Mouse (Mus musculus): Measurements from ENCODE around the gene Ankle1. TPM values are rescaled to one million over a fixed set of nuclear protein-coding genes. Genes with fewer than 3 reads are reported as not detected.

Ankle1 gene
- polyA plus RNA-seq, 1 experiment from 2014 or later: 52.9 TPM

DNA sequence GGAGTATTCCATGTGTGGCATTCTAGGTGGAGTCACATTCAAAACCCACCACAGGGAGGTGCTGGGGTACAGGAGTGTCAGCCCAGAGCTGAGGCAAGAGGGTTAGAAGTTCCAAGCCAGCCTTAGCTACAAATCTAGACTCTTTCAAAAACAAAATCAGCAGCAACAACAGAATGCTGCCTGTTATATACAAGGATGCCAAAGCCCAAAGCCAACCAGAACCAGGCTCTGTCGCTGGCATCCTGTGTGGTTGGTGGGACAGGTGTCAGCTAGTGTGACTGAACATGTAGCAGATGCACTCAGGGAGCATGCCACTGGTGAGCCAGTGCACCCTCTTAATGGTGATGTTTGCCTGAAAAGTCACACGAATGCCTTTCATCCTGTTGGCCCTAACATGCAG is 5.0 kb upstream of the Ankle1 start:
- no peak overlapping the region for H3K4me3 ChIP-seq (ENCODE audit: low read depth, low read length)
- H3K27me3 ChIP-seq (replicated peaks; ENCODE audit: control insufficient read depth, insufficient read depth, low read length): no peaks in the 10 kb centered on the region
- ATAC-seq (replicated peaks; ENCODE audit: low FRiP score) (no peak), DNase-seq (ENCODE audit: low spot score) (no peak)
- no peak overlapping the region for H3K27ac ChIP-seq (ENCODE audit: low read depth, low read length)
- peaks cover 12% of the 10 kb centered on the region for H3K4me1 ChIP-seq (replicated peaks; ENCODE audit: control insufficient read depth, insufficient read depth, low read length)
- WGBS: 89% methylated on average over 2 of the region's 2 CpGs
- H3K4me2 ChIP-seq: no peak overlapping the region
- peaks cover 15% of the 10 kb centered on the region for H3K36me3 ChIP-seq (ENCODE audit: control insufficient read depth, insufficient read depth, low read length)
- no peaks in the 10 kb centered on the region for H3K9me3 ChIP-seq (ENCODE audit: control insufficient read depth, low read length)
- no peak overlapping the region for H3K9ac ChIP-seq (ENCODE audit: low read depth, low read length)

DNA sequence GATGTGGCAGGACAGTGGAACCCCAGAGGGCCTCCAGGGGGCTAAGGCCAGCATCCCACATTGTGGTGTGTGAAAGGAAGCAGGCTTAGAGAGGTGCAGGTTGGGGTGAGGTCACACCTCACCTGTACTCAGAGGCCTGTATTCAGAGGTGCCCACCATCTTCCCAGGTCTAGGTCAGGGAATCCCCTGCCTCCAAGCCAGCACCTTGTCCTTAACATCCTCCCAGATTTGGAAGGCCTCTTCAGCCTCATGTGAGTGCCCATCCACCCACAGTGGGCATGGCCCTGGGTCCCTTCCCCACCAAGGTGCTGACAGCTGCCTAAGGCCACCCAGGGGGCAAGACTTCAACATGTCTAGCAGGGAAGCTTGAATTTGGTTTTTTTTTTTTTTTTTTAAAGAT is 4.4 kb upstream of the Ankle1 start:
- Histone ChIP-seq H3K9ac (ENCODE audit: low read depth, low read length) (no peak overlapping the region), H3K4me2 (no peak overlapping the region), H3K4me3 (ENCODE audit: low read depth, low read length) (no peak overlapping the region), H3K36me3 (ENCODE audit: control insufficient read depth, insufficient read depth, low read length) (peaks cover 15% of the 10 kb centered on the region), H3K4me1 (replicated peaks; ENCODE audit: control insufficient read depth, insufficient read depth, low read length) (peaks cover 9% of the 10 kb centered on the region), H3K9me3 (ENCODE audit: control insufficient read depth, low read length) (no peaks in the 10 kb centered on the region), H3K27me3 (replicated peaks; ENCODE audit: control insufficient read depth, insufficient read depth, low read length) (no peaks in the 10 kb centered on the region), H3K27ac (ENCODE audit: low read depth, low read length) (no peak overlapping the region)
- no peak for DNase-seq (ENCODE audit: low spot score)
- ATAC-seq (replicated peaks; ENCODE audit: low FRiP score): no peak

DNA sequence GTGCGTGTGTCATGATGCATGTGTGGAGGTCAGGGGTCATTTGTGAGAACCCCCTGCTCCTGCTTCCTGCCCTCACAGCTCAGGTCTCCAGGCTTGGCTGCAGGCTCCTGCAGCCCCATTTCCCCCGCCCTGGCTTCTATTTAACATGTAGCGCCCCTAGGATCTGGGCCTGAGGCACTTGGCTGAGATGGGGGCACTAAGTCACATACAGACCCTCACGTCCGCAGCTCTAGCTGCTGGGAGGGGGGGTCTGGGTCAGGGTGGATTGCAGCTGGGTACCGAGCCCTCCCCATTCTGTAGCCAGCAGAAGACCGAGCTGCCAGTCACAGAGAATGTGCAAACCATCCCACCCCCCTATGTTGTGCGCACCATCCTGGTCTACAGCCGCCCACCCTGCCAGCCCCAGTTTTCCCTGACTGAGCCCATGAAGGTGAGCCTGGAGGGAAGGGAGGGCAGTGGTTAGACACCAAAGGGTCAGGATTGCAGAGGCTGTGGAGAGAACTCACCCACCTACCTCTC is 3.3 kb upstream of the Ankle1 start:
- DNase-seq (ENCODE audit: low spot score): peak; percentile 30
- H3K9ac ChIP-seq (ENCODE audit: low read depth, low read length): no peak overlapping the region
- H3K36me3 ChIP-seq (ENCODE audit: control insufficient read depth, insufficient read depth, low read length): peaks cover 19% of the 10 kb centered on the region
- no peak for ATAC-seq (replicated peaks; ENCODE audit: low FRiP score)
- no peak overlapping the region for H3K4me2 ChIP-seq
- H3K9me3 ChIP-seq (ENCODE audit: control insufficient read depth, low read length): no peaks in the 10 kb centered on the region
- peaks cover 12% of the 10 kb centered on the region for H3K4me1 ChIP-seq (replicated peaks; ENCODE audit: control insufficient read depth, insufficient read depth, low read length)
- 90% methylated on average over 9 of the region's 9 CpGs for WGBS
- no peaks in the 10 kb centered on the region for H3K27me3 ChIP-seq (replicated peaks; ENCODE audit: control insufficient read depth, insufficient read depth, low read length)
- no peak overlapping the region for H3K27ac ChIP-seq (ENCODE audit: low read depth, low read length)
- H3K4me3 ChIP-seq (ENCODE audit: low read depth, low read length): no peak overlapping the region

DNA sequence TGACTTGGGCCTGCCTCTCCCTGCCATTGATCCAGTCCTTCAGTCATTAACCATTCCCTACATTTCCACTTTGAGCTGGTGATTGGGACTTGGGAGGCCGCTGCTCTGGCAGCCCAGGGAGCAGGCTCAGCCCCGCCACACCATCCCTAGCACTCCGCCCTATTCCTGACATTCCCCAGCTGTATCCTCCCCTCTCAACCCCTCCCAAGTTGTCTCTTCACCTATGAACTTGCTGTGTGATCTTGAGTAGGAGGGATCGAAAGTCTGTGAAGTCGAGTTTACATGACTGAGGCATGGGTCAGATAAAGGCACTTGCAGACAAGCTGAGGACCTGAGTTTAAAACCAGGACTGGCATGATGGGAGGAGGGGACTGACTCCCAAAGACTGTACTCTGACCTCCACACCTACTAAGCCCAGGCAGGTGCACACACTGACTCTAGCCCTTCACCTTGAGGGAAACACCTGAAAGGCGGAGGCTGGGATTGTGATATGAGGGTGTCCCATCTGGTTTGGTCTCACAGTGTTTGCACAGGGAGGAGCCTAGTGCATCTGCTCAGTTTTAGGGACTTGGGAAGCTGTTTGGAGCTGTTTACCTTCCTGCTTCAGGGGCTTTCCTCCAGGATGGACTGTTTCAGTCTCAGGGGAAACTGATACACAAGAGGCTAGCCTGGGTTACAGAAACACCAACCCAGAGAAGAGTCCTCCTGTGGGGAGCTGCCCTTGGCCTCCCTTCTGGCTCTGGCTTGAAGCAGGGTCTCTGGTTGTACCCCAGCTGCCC is 2.5 kb upstream of the Ankle1 start:
- no peak for ATAC-seq (replicated peaks; ENCODE audit: low FRiP score)
- Histone ChIP-seq H3K27me3 (replicated peaks; ENCODE audit: control insufficient read depth, insufficient read depth, low read length) (no peaks in the 10 kb centered on the region), H3K4me1 (replicated peaks; ENCODE audit: control insufficient read depth, insufficient read depth, low read length) (peaks cover 8% of the 10 kb centered on the region), H3K27ac (ENCODE audit: low read depth, low read length) (no peak overlapping the region), H3K9me3 (ENCODE audit: control insufficient read depth, low read length) (no peaks in the 10 kb centered on the region), H3K9ac (ENCODE audit: low read depth, low read length) (0 out of 2 replicates have a peak overlapping the region, but pooled peaks have one; percentile 26), H3K4me3 (ENCODE audit: low read depth, low read length) (no peak overlapping the region), H3K36me3 (ENCODE audit: control insufficient read depth, insufficient read depth, low read length) (peaks cover 25% of the 10 kb centered on the region), H3K4me2 (no peak overlapping the region)
- DNase-seq (ENCODE audit: low spot score): no peak
- 79% methylated on average over 6 of the region's 6 CpGs for WGBS

DNA sequence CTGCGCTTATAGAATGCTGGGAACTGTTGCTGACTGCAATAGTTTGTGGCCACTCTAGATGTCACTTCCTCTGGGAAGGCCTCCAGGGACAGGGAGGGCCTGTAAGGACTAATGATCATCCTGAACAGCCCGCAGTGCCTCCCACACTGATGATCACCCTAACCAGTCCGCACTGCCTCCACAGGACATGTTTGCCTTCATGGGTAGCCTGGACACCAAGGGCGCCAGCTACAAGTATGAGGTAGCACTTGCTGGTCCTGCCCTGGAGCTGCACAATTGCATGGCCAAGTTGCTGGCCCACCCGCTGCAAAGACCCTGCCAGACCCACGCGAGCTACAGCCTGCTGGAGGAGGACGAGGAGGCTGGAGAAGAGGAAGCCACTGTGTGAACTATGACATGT is 1.8 kb upstream of the Ankle1 start:
- ATAC-seq (replicated peaks; ENCODE audit: low FRiP score) (no peak), DNase-seq (ENCODE audit: low spot score) (peak; percentile 28)
- WGBS: 82% methylated on average over 8 of the region's 8 CpGs
- no peaks in the 10 kb centered on the region for H3K9me3 ChIP-seq (ENCODE audit: control insufficient read depth, low read length)
- no peak overlapping the region for H3K27ac ChIP-seq (ENCODE audit: low read depth, low read length)
- no peak overlapping the region for H3K4me3 ChIP-seq (ENCODE audit: low read depth, low read length)
- no peaks in the 10 kb centered on the region for H3K27me3 ChIP-seq (replicated peaks; ENCODE audit: control insufficient read depth, insufficient read depth, low read length)
- peaks cover 8% of the 10 kb centered on the region for H3K4me1 ChIP-seq (replicated peaks; ENCODE audit: control insufficient read depth, insufficient read depth, low read length)
- H3K4me2 ChIP-seq: no peak overlapping the region
- peaks cover 27% of the 10 kb centered on the region for H3K36me3 ChIP-seq (ENCODE audit: control insufficient read depth, insufficient read depth, low read length)
- no peak overlapping the region for H3K9ac ChIP-seq (ENCODE audit: low read depth, low read length)

DNA sequence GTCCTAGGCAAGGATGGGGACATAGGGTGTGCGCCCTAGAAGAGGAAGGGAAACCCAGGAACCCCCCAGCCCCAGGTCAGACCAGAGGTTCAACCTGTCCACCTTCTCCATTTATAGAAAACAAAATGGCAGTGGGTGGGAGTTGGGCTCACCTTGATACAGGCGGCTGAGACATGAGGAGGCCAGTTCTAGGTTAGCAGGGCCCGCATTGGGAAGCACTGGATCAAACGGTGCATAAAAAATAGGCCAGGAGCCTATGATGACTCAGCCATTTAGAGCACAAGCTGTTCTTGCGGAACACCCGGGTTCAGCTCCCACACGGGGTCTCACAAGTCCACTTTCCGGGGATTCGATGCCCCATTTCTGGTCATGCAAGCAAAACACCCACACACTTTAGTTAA is 859 bp upstream of the Ankle1 start:
- peak overlapping the region; percentile 94 for H3K4me3 ChIP-seq (ENCODE audit: low read depth, low read length)
- peaks cover 24% of the 10 kb centered on the region for H3K36me3 ChIP-seq (ENCODE audit: control insufficient read depth, insufficient read depth, low read length)
- no peak overlapping the region for H3K27ac ChIP-seq (ENCODE audit: low read depth, low read length)
- DNase-seq (ENCODE audit: low spot score) (peak; percentile 31), ATAC-seq (replicated peaks; ENCODE audit: low FRiP score) (no peak)
- no peaks in the 10 kb centered on the region for H3K9me3 ChIP-seq (ENCODE audit: control insufficient read depth, low read length)
- no peaks in the 10 kb centered on the region for H3K27me3 ChIP-seq (replicated peaks; ENCODE audit: control insufficient read depth, insufficient read depth, low read length)
- peak overlapping the region; percentile 74 for H3K4me2 ChIP-seq
- peaks cover 8% of the 10 kb centered on the region for H3K4me1 ChIP-seq (replicated peaks; ENCODE audit: control insufficient read depth, insufficient read depth, low read length)
- H3K9ac ChIP-seq (ENCODE audit: low read depth, low read length): peak overlapping the region; percentile 39
- 74% methylated on average over 9 of the region's 9 CpGs for whole genome bisulfite sequencing

DNA sequence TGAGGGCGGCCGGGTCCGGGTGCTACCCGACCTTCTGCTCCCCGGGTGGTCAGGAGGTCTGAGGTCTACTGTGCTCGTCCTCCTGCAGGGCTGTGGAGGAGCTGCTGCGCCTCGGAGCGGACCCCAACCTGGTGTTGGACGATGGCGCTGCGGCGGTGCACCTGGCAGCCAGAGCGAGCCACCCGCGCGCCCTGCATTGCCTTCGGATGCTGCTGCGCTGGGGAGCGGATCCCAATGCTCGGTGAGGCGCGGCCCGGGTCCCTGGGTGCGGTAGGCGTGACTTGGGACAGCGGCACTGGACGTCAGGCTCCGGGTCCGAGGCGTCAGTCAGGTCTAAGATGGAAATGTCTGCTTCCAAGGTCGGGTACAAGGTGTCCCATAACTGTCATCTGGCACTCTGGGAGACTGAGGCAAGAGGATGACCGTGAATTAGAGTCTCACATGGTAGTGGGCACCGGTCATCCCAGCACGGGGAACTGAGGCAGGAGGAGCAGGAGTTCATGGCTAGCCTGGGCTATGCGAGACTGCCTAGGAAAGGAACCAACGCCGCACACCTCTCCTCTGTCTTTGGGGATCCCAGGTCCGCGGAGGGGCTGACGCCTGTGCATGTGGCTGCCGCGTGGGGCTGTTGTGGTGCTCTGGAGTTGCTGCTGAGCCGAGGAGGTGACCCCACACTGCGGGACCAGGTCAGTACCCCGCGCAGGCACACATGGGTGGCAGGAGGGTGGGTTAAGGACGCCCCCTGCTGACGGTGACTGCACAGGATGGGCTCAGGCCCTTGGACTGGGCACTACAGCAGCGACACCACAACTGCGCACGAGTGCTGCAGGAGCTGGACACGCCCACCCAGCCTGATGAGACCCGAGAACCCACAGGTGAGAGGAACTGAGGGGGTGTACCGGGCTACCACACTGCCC is 547 bp downstream of the Ankle1 start:
- DNase-seq (ENCODE audit: low spot score): peak; percentile 81
- Histone ChIP-seq H3K4me3 (ENCODE audit: low read depth, low read length) (peak overlapping the region; percentile 94), H3K36me3 (ENCODE audit: control insufficient read depth, insufficient read depth, low read length) (peaks cover 22% of the 10 kb centered on the region), H3K9ac (ENCODE audit: low read depth, low read length) (peak overlapping the region; percentile 94), H3K27me3 (replicated peaks; ENCODE audit: control insufficient read depth, insufficient read depth, low read length) (no peaks in the 10 kb centered on the region), H3K9me3 (ENCODE audit: control insufficient read depth, low read length) (no peaks in the 10 kb centered on the region), H3K4me1 (replicated peaks; ENCODE audit: control insufficient read depth, insufficient read depth, low read length) (peaks cover 8% of the 10 kb centered on the region), H3K27ac (ENCODE audit: low read depth, low read length) (peak overlapping the region; percentile 83), H3K4me2 (peak overlapping the region; percentile 74)
- under 1% methylated on average over 55 of the region's 55 CpGs for WGBS
- peak; percentile 82 for ATAC-seq (replicated peaks; ENCODE audit: low FRiP score)

DNA sequence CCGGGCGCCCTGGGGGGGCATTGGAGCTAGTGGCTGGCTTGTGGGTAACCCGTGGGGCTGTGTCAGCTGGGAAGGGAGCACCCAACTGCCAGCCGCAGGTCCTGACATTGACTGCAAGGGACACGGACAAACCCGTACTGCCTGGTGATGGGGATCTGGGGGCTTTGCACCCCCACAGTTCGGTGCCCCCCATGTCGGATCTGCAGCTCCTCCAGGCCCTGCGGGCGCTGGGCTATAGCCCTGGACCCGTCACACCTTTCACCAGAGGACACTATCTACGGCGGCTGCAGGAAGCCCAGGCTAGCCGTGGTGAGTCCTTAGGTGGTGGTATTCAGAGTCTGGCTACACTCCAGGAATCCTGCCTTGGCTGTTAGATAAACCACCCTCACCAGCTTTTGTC is 1.6 kb downstream of the Ankle1 start:
- peak overlapping the region; percentile 74 for H3K4me2 ChIP-seq
- H3K9me3 ChIP-seq (ENCODE audit: control insufficient read depth, low read length): no peaks in the 10 kb centered on the region
- ATAC-seq (replicated peaks; ENCODE audit: low FRiP score) (no peak), DNase-seq (ENCODE audit: low spot score) (no peak)
- peaks cover 22% of the 10 kb centered on the region for H3K36me3 ChIP-seq (ENCODE audit: control insufficient read depth, insufficient read depth, low read length)
- H3K4me1 ChIP-seq (replicated peaks; ENCODE audit: control insufficient read depth, insufficient read depth, low read length): peaks cover 8% of the 10 kb centered on the region
- 94% methylated on average over 14 of the region's 14 CpGs for WGBS
- peak overlapping the region; percentile 94; the same call in 1 of the 2 replicates for H3K9ac ChIP-seq (ENCODE audit: low read depth, low read length)
- peak overlapping the region; percentile 94; the same call in 1 of the 2 replicates for H3K4me3 ChIP-seq (ENCODE audit: low read depth, low read length)
- H3K27me3 ChIP-seq (replicated peaks; ENCODE audit: control insufficient read depth, insufficient read depth, low read length): no peaks in the 10 kb centered on the region
- H3K27ac ChIP-seq (ENCODE audit: low read depth, low read length): no peak overlapping the region

All from liver, embryonic 11.5 days (tissue).